Mouse (Mus musculus) C2C12 (cell line): Measurements from ENCODE around the gene Kcnd3. TPM values are rescaled to one million over a fixed set of nuclear protein-coding genes. Genes with fewer than 3 reads are reported as not detected.

ENCODE experiments used
- H3K27me3 ChIP-seq: one replicate; pipeline ENCODE4 v1.6.1; 2011; ENCODE audit not compliant: control insufficient read depth, insufficient read depth, insufficient read length
- H3K36me3 ChIP-seq: one replicate; pipeline ENCODE4 v1.6.1; 2011; ENCODE audit not compliant: control insufficient read depth, insufficient read depth
- H3K4me3 ChIP-seq: one replicate; pipeline ENCODE4 v1.5.1; 2011; ENCODE audit warnings: mild to moderate bottlenecking, control low read depth; ENCODE audit not compliant: poor library complexity, insufficient read depth, severe bottlenecking
- H3K79me2 ChIP-seq: one replicate; pipeline ENCODE4 v1.6.1; 2011; ENCODE audit not compliant: control insufficient read depth, insufficient read depth
- H3K79me3 ChIP-seq: one replicate; pipeline ENCODE4 v1.6.1; 2011; ENCODE audit warnings: low read depth, control low read depth
- H3ac ChIP-seq: one replicate; pipeline ENCODE3; 2011; ENCODE audit warnings: low read depth; ENCODE audit not compliant: control insufficient read depth, insufficient read length
- CEBPB ChIP-seq: IDR thresholded peaks from one replicate; pipeline ENCODE4 v1.6.1; 2011; ENCODE audit warnings: low read depth, mild to moderate bottlenecking, control low read depth, moderate library complexity
- CTCF ChIP-seq: IDR thresholded peaks from one replicate; pipeline ENCODE4 v1.5.1; 2011; ENCODE audit not compliant: control insufficient read depth, insufficient read depth, insufficient read length
- FOSL1 ChIP-seq: IDR thresholded peaks from one replicate; pipeline ENCODE4 v1.8.0; 2011; ENCODE audit warnings: mild to moderate bottlenecking, low read length; ENCODE audit not compliant: poor library complexity, insufficient read depth, severe bottlenecking
- MAX ChIP-seq: IDR thresholded peaks from one replicate; pipeline ENCODE4 v1.6.1; 2011; ENCODE audit warnings: mild to moderate bottlenecking, control low read depth
- MYOD1 ChIP-seq: IDR thresholded peaks from one replicate; pipeline ENCODE4 v1.6.1; 2011; ENCODE audit warnings: low read depth; ENCODE audit not compliant: control insufficient read depth, insufficient read length
- MYOG ChIP-seq: IDR thresholded peaks from one replicate; pipeline ENCODE4 v1.6.1; 2011; ENCODE audit not compliant: control insufficient read depth, insufficient read length; ENCODE audit errors: extremely low read depth
- USF1 ChIP-seq: IDR thresholded peaks from one replicate; pipeline ENCODE4 v1.6.1; 2011; ENCODE audit warnings: low read depth, mild to moderate bottlenecking, control low read depth, moderate library complexity
- polyA plus RNA-seq: library from polyadenylated mRNA; unstranded; fragments of >200 nt; fragmentation: generic; extraction: Trizol; gene quantifications from one replicate; pipeline ENCODE4 v1.2.1, GENCODE M21; 2012; ENCODE audit warnings: missing spikeins

The Kcnd3 gene
- polyA plus RNA-seq, 1 experiment = 0.01 TPM

DNA sequence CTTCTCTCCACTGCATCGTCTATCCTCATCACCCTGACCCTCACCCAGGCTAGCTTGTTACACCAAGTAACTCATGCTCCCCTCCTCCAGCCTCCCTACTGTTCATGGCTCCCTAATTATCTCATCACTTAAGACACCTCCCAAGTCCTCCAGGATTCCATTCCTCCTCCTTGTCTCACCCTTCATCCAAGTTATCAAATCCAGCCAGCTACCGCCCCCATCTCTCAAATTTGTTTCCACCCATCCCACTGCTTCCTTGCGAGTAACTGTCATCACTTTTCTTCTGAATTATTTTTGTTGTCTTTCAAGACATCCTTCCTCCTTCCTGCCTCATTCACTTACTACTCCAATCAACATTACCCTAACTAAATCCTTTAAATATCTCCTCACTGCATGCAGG, 126.2 kb downstream of the Kcnd3 start:
- Histone ChIP-seq H3K36me3 (no peaks in the 10 kb centered on the region), H3K27me3 (no peaks in the 10 kb centered on the region), H3ac (no peak overlapping the region), H3K79me2 (no peaks in the 10 kb centered on the region), H3K4me3 (no peak overlapping the region), H3K79me3 (no peaks in the 10 kb centered on the region)
- TF ChIP-seq MAX = no peak
- TF ChIP-seq FOSL1 = no peak
- no peak for TF ChIP-seq MYOG
- TF ChIP-seq CEBPB = no peak
- TF ChIP-seq CTCF = no peak
- TF ChIP-seq USF1 = no peak
- TF ChIP-seq MYOD1 = no peak

DNA sequence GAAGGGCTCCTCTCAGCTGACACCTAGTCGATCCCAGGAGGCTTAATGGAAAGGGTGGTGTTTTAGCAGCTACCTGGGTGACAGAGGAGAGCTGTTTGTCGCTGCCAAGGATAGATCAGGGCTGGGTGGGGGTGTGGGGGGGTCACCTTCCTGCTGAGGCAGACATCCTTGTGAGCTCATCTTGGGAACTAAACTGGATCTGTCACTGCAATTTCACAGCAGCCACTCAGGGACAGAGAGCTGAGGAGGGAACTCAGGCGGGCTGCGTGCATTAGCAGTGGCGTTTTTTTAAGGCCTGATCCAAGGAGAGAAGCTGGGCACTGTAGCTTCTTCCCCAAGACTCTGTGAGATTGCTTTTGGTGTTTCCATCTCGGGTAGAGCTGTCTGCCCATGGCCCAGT, 129.0 kb downstream of the Kcnd3 start:
- H3K79me3 ChIP-seq = no peaks in the 10 kb centered on the region
- H3K27me3 ChIP-seq = no peaks in the 10 kb centered on the region
- H3ac ChIP-seq = no peak overlapping the region
- H3K36me3 ChIP-seq = no peaks in the 10 kb centered on the region
- no peaks in the 10 kb centered on the region for H3K79me2 ChIP-seq
- no peak overlapping the region for H3K4me3 ChIP-seq
- TF ChIP-seq MYOD1 (no peak), MYOG (no peak), USF1 (no peak), CEBPB (no peak), FOSL1 (no peak), MAX (no peak), CTCF (no peak)

- H3K27me3 ChIP-seq = no peaks in the 10 kb centered on the region
- H3K36me3 ChIP-seq = no peaks in the 10 kb centered on the region
- no peak overlapping the region for H3K4me3 ChIP-seq
- no peaks in the 10 kb centered on the region for H3K79me3 ChIP-seq
- H3ac ChIP-seq = no peak overlapping the region
- TF ChIP-seq MAX (no peak), CEBPB (no peak), MYOD1 (no peak), CTCF (no peak), USF1 (no peak), MYOG (no peak), FOSL1 (no peak)
- H3K79me2 ChIP-seq = no peaks in the 10 kb centered on the region
Measured at GRCm38 (mm10) chr3:105585734-105586159, 133.6 kb downstream of the Kcnd3 start.

DNA sequence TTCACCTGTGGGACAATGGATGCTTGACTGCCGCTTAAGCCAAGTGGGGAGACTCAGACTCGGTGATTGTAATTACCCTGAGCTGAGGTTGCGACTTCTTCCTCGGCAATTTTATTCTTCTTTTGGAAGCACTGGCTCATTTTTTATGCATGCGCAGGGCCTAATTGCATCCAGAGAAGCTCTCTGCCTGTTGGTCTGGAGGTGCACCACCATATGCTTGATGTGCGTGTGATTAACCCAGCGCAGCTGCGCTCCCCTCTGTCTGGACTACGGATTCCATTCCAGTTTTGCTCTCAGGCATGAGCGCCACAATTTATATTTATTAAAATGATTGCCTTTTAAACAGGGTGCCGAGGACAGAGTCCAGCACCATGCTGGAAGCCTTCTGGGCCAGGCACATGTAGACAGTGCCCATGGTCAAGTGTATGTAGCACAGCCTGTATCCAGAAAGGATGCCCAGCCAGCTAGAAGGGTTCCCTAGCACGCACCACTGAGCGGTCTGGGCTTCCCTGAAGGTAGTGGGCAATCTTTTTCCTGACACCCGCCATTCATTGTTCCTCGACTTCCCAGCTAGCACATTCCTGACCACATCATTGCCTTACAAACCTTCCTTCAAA, 138.0 kb downstream of the Kcnd3 start:
- Histone ChIP-seq H3K79me2 (no peaks in the 10 kb centered on the region), H3K4me3 (no peak overlapping the region), H3K36me3 (no peaks in the 10 kb centered on the region), H3K27me3 (no peaks in the 10 kb centered on the region), H3K79me3 (no peaks in the 10 kb centered on the region), H3ac (no peak overlapping the region)
- TF ChIP-seq CEBPB = no peak
- no peak for TF ChIP-seq MAX
- TF ChIP-seq CTCF = no peak
- no peak for TF ChIP-seq MYOD1
- no peak for TF ChIP-seq FOSL1

GRCm38 (mm10) chr3:105591766-105592165, 139.6 kb downstream of the Kcnd3 start:
- H3K79me2 ChIP-seq = no peaks in the 10 kb centered on the region
- no peaks in the 10 kb centered on the region for H3K27me3 ChIP-seq

GRCm38 (mm10) chr3:105592246-105592645, 140.1 kb downstream of the Kcnd3 start:
- H3K4me3 ChIP-seq = no peak overlapping the region
- TF ChIP-seq CEBPB (no peak), MAX (no peak), MYOD1 (no peak), MYOG (no peak), USF1 (no peak), FOSL1 (no peak), CTCF (no peak)
- H3ac ChIP-seq = no peak overlapping the region
- no peaks in the 10 kb centered on the region for H3K27me3 ChIP-seq
- no peaks in the 10 kb centered on the region for H3K79me2 ChIP-seq
- H3K36me3 ChIP-seq = no peaks in the 10 kb centered on the region
- no peaks in the 10 kb centered on the region for H3K79me3 ChIP-seq

More at GRCm38 (mm10) chr3:105591766-105592165, 139.6 kb downstream of the Kcnd3 start:
- TF ChIP-seq CEBPB (no peak), FOSL1 (no peak), MYOD1 (no peak), MYOG (no peak), CTCF (no peak), USF1 (no peak), MAX (no peak)
- H3K79me3 ChIP-seq = no peaks in the 10 kb centered on the region
- H3ac ChIP-seq = no peak overlapping the region
- H3K36me3 ChIP-seq = no peaks in the 10 kb centered on the region
- H3K4me3 ChIP-seq = no peak overlapping the region
